Mouse (Mus musculus) ES-Bruce4 (cell line): ENCODE measurements around the gene Ksr2. TPM values are rescaled to one million over a fixed set of nuclear protein-coding genes. Genes with fewer than 3 reads are reported as not detected.

Experiments used
- H3K27ac ChIP-seq: 2 replicates; pipeline ENCODE4 v1.5.1; 2012; ENCODE audit warnings: low read length, inconsistent platforms; ENCODE audit not compliant: insufficient read depth
- H3K27me3 ChIP-seq: 2 replicates; pipeline ENCODE4 v1.6.1; 2012; ENCODE audit warnings: mild to moderate bottlenecking, low read length, inconsistent platforms; ENCODE audit not compliant: control insufficient read depth, poor library complexity, insufficient read depth, severe bottlenecking
- H3K36me3 ChIP-seq: 2 replicates; pipeline ENCODE4 v1.6.1; 2012; ENCODE audit warnings: inconsistent platforms, mild to moderate bottlenecking, low read length, moderate library complexity; ENCODE audit not compliant: control insufficient read depth, poor library complexity, insufficient read depth, severe bottlenecking
- H3K4me1 ChIP-seq: one replicate; pipeline ENCODE4 v1.8.1; 2011; ENCODE audit warnings: low read length; ENCODE audit not compliant: control insufficient read depth, insufficient read depth
- H3K4me3 ChIP-seq: 2 replicates; pipeline ENCODE4 v1.5.1; 2011; ENCODE audit warnings: low read depth, mild to moderate bottlenecking, low read length
- H3K9ac ChIP-seq: 2 replicates; pipeline ENCODE4 v1.6.1; 2012; ENCODE audit warnings: low read depth, mild to moderate bottlenecking, inconsistent platforms; ENCODE audit not compliant: poor library complexity, severe bottlenecking
- H3K9me3 ChIP-seq: replicated peaks from 2 replicates; pipeline ENCODE4 v1.6.1; 2012; ENCODE audit warnings: mild to moderate bottlenecking, low read length, inconsistent platforms; ENCODE audit not compliant: control insufficient read depth, poor library complexity, insufficient read depth, severe bottlenecking
- CTCF ChIP-seq: IDR thresholded peaks from one replicate; pipeline ENCODE4 v1.8.1; 2011; ENCODE audit warnings: low read depth, low read length
- EP300 ChIP-seq: IDR thresholded peaks from 2 replicates; pipeline ENCODE4 v1.6.1; 2011; ENCODE audit warnings: low read depth, low read length; ENCODE audit not compliant: insufficient read depth
- POLR2A ChIP-seq: IDR thresholded peaks from one replicate; pipeline ENCODE4 v1.8.1; 2011; ENCODE audit warnings: low read length; ENCODE audit not compliant: insufficient read depth
- polyA plus RNA-seq: library from polyadenylated mRNA; stranded (reverse); fragments of >200 nt; gene quantifications from 2 replicates; pipeline ENCODE4 v1.2.4, GENCODE M21; 2011; ENCODE audit warnings: low read depth; ENCODE audit not compliant: missing spikeins, insufficient read depth, insufficient read length

The Ksr2 gene
- polyA plus RNA-seq, 1 experiment: 1.3 TPM

DNA sequence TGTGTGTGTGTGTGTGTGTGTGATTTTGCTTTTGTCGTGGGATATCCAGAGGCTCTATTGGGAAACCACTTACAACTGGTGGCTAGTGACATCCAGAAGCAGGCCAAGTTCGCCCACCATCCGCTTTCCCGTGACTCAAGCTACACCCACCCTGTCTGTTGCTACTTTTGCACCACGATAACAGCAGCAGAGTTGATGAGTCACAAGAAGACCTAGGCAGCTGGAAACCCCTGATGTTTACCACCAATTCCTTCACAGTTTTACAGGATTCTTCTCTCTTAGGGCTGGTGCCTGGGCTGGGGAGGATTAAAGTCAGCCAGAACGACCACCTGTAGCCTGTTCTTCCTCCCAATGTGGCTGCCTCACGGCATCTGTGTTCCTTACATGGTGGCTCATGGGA is 277.5 kb downstream of the Ksr2 start:
- no peaks in the 10 kb centered on the region for H3K27me3 ChIP-seq
- no peak overlapping the region for H3K27ac ChIP-seq
- no peak overlapping the region for H3K4me3 ChIP-seq
- no peaks in the 10 kb centered on the region for H3K9me3 ChIP-seq
- H3K36me3 ChIP-seq: no peaks in the 10 kb centered on the region
- no peak overlapping the region for H3K9ac ChIP-seq
- no peak for TF ChIP-seq POLR2A
- TF ChIP-seq CTCF: no peak
- TF ChIP-seq EP300: no peak
- no peaks in the 10 kb centered on the region for H3K4me1 ChIP-seq

DNA sequence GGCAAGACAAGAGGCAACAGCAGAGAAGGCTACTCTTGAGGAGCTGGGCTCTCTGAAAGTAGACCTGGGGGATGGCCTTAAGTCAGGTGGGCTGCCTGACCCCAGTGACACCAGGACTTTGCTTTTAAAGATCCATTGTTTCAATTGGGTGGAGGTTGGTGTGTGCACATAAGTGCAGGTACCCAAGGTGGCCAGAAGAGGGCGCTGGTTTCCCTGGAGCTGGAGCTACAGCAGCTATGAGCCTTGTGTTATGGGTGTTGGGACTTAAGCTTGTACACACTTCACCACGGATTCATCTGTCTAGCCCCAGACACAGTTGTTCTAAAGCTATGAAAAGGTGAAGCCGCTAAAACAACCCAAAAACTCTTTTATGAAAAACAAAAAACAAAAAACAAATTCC is 279.8 kb downstream of the Ksr2 start:
- no peak overlapping the region for H3K4me3 ChIP-seq
- no peak overlapping the region for H3K9ac ChIP-seq
- no peaks in the 10 kb centered on the region for H3K36me3 ChIP-seq
- H3K27me3 ChIP-seq: no peaks in the 10 kb centered on the region
- TF ChIP-seq CTCF (peak; percentile 69), POLR2A (no peak)
- H3K9me3 ChIP-seq: no peaks in the 10 kb centered on the region
- H3K27ac ChIP-seq: no peak overlapping the region
- H3K4me1 ChIP-seq: no peaks in the 10 kb centered on the region

DNA sequence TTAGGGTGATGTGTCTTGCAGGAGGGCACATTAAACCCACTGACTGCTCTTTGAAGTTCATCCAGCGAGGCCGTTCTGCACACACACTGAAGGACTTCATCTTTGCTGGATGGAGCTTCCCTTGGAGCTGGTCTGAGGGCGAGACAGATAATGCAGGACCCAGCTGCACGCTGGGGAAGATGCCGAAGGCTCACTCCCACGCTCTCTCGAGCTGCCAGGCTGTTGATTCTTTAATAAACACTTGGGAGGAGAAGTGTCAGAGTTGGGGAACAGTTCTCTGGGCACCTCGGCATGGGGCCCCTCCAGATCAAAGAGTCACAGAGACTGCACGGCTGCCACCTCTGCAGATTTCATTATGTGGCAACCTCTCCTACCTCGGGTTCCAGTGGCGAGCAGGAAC is 280.8 kb downstream of the Ksr2 start:
- no peak for TF ChIP-seq CTCF
- TF ChIP-seq EP300: no peak
- TF ChIP-seq POLR2A: no peak
- H3K9me3 ChIP-seq: no peaks in the 10 kb centered on the region
- no peaks in the 10 kb centered on the region for H3K36me3 ChIP-seq
- H3K27me3 ChIP-seq: no peaks in the 10 kb centered on the region
- no peak overlapping the region for H3K27ac ChIP-seq
- no peak overlapping the region for H3K9ac ChIP-seq
- no peaks in the 10 kb centered on the region for H3K4me1 ChIP-seq
- H3K4me3 ChIP-seq: no peak overlapping the region

DNA sequence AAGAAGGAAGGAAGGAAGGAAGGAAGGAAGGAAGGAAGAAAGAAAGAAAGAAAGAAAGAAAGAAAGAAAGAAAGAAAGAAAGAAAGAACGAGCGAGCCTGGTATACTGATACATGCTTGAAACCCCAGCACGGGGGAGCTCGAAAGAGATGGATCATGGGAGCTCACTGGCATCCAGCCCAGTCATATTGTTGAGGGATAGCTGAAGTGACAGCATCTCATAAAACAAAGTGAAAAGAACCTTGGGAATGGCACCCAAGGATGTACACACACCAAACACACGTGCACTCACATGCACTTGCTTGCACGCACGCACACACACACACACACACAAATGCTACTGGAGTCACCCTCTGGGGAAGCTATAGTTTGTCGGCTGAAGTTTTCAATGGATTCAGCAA is 282.6 kb downstream of the Ksr2 start:
- Histone ChIP-seq H3K4me1 (no peaks in the 10 kb centered on the region), H3K4me3 (no peak overlapping the region), H3K36me3 (no peaks in the 10 kb centered on the region), H3K9ac (no peak overlapping the region), H3K9me3 (no peaks in the 10 kb centered on the region), H3K27ac (no peak overlapping the region), H3K27me3 (no peaks in the 10 kb centered on the region)
- no peak for TF ChIP-seq POLR2A
- TF ChIP-seq CTCF: no peak
- no peak for TF ChIP-seq EP300

DNA sequence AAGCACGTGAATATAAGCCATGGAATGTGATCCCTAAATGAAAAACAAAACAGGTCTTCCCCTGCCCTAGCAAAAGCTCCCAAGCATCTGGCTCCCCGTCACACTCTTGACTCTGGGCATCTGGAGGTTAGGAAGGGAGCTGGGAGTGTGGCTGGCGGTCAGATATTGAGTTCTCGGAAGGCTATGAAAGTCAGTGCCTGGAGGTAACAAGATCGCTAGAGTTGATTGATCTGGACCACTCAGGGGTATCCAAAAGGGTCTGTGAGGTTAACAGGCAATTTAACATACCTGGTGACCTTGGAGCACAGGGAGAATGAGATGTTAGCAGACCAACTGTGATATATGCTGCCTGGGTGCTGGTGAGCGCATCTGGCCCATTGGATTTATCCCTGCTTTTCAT is 283.8 kb downstream of the Ksr2 start:
- Histone ChIP-seq H3K4me3 (no peak overlapping the region), H3K9me3 (no peaks in the 10 kb centered on the region), H3K27me3 (no peaks in the 10 kb centered on the region), H3K4me1 (no peaks in the 10 kb centered on the region), H3K9ac (no peak overlapping the region), H3K27ac (no peak overlapping the region), H3K36me3 (no peaks in the 10 kb centered on the region)
- TF ChIP-seq EP300 (no peak), POLR2A (no peak), CTCF (no peak)

DNA sequence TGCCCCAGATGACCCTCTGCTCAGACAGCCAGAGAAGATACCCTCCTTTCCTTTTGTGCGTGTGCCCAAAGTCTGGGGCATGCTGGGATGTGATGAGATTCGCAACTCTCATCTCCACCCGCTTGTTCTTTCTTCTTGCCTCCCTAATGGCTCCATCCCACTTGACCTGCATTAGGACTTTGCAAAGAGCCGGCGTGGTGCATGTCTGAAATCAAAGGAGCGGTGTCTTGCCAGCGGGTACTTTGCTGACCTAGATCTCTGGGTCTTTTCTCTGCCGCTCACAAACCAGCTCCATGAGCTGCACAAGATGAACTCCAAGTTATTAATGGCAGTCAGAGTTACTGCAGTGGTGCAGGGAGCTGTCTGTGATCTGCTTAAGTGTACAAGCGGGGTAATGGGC is 290.6 kb downstream of the Ksr2 start:
- H3K9me3 ChIP-seq: no peaks in the 10 kb centered on the region
- no peak overlapping the region for H3K9ac ChIP-seq
- no peak overlapping the region for H3K4me3 ChIP-seq
- no peaks in the 10 kb centered on the region for H3K27me3 ChIP-seq
- H3K27ac ChIP-seq: no peak overlapping the region
- no peaks in the 10 kb centered on the region for H3K4me1 ChIP-seq
- H3K36me3 ChIP-seq: no peaks in the 10 kb centered on the region
- no peak for TF ChIP-seq CTCF
- no peak for TF ChIP-seq POLR2A
- TF ChIP-seq EP300: no peak

DNA sequence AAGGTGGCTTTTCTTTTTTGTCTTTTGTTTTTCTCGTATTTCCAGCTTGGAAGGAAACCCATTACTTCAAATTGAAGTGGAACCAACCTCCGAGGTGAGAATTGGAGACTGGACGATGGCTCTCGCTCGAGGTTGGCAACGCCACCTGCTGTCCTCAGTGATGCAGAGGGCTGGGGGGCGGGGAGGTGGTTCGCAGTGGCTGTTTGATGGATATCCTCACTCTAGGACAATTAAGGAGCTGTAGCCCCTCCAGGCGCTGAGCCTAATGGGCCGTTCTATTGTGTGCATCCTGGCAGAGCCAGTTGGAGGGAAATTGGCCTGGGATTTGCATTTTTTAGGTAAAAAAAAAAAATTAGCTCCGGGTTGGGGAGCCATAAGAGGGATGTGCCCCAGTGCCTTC is 292.8 kb downstream of the Ksr2 start:
- no peaks in the 10 kb centered on the region for H3K27me3 ChIP-seq
- no peaks in the 10 kb centered on the region for H3K9me3 ChIP-seq
- no peaks in the 10 kb centered on the region for H3K36me3 ChIP-seq
- no peak for TF ChIP-seq CTCF
- no peak for TF ChIP-seq POLR2A
- no peak for TF ChIP-seq EP300
- H3K4me3 ChIP-seq: no peak overlapping the region
- H3K27ac ChIP-seq: no peak overlapping the region
- H3K4me1 ChIP-seq: no peaks in the 10 kb centered on the region
- H3K9ac ChIP-seq: no peak overlapping the region
